Mouse (Mus musculus): Measurements from ENCODE around the gene Det1.

Det1 gene

GRCm38 (mm10) chr7:78778741-78779140 lies 68.3 kb downstream of the Det1 start:
- DNase-seq, result no peak

Data from cerebellum, adult 11 months (tissue).